Mouse (Mus musculus) kidney, embryonic 15.5 days (tissue): ENCODE results near the gene Fam47c. TPM values are rescaled to one million over a fixed set of nuclear protein-coding genes. Genes with fewer than 3 reads are reported as not detected.

Experiments used
- ATAC-seq: fragments of 200-750 bp; cut with Nextera tagmentation; replicated peaks from 2 replicates; pipeline ENCODE4 v1.8.0; 2017; ENCODE audit warnings: moderate TSS enrichment; ENCODE audit not compliant: low FRiP score
- H3K27ac ChIP-seq: fragments of 300-500 bp; sonication (generic); 2 replicates; pipeline ENCODE4 v1.5.1; 2015; ENCODE audit warnings: mild to moderate bottlenecking, inconsistent platforms
- H3K27me3 ChIP-seq: fragments of 300-500 bp; sonication (generic); 2 replicates; pipeline ENCODE4 v1.6.1; 2015; ENCODE audit warnings: inconsistent platforms
- H3K36me3 ChIP-seq: fragments of 300-500 bp; sonication (generic); 2 replicates; pipeline ENCODE4 v1.6.1; 2015; ENCODE audit warnings: inconsistent platforms
- H3K4me1 ChIP-seq: fragments of 300-500 bp; sonication (generic); 2 replicates; pipeline ENCODE4 v1.6.1; 2015; ENCODE audit warnings: inconsistent platforms
- H3K4me2 ChIP-seq: fragments of 300-500 bp; sonication (generic); 2 replicates; pipeline ENCODE4 v1.6.1; 2015; ENCODE audit warnings: moderate library complexity, mild to moderate bottlenecking, inconsistent platforms
- H3K4me3 ChIP-seq: fragments of 300-500 bp; sonication (generic); replicated peaks from 2 replicates; pipeline ENCODE4 v1.5.1; 2015; ENCODE audit warnings: mild to moderate bottlenecking, inconsistent platforms
- H3K9ac ChIP-seq: fragments of 300-500 bp; sonication (generic); 2 replicates; pipeline ENCODE4 v1.6.1; 2015; ENCODE audit warnings: mild to moderate bottlenecking, inconsistent platforms
- H3K9me3 ChIP-seq: fragments of 300-500 bp; sonication (generic); replicated peaks from 2 replicates; pipeline ENCODE4 v1.6.1; 2016; ENCODE audit warnings: inconsistent platforms
- WGBS: fragments of 180-500 bp; shearing (Covaris S2); methylation state at CpG from one replicate; pipeline ENCODE4 v1.1.7; 2015; ENCODE audit warnings: mixed read lengths; 5-methylcytosine and 5-hydroxymethylcytosine counted together
- polyA plus RNA-seq: library from polyadenylated mRNA; unstranded; fragments of >200 nt; fragmentation: Nextera tagmentation; extraction: Ambion mirVana; gene quantifications from 2 replicates; pipeline ENCODE4 v1.2.1, GENCODE M21; 2015

Fam47c gene
- polyA plus RNA-seq: not detected in 2 replicates

- no peak for ATAC-seq
- Histone ChIP-seq H3K36me3 (no peaks in the 10 kb centered on the region), H3K4me1 (no peaks in the 10 kb centered on the region), H3K9me3 (no peaks in the 10 kb centered on the region), H3K9ac (no peak within 1 kb of the TSS), H3K27ac (no peak within 1 kb of the TSS), H3K27me3 (no peaks in the 10 kb centered on the region), H3K4me3 (no peak within 1 kb of the TSS), H3K4me2 (no peak within 1 kb of the TSS)
- 83% methylated on average over 3 of the region's 3 CpGs for WGBS
Observed at GRCm38 (mm10) chrX:78737463-78737862, at the start of gene Fam47c. Gene Fam47c, plus strand, starts transcription at chrX:78737763.

- no peaks in the 10 kb centered on the region for H3K27me3 ChIP-seq
- H3K9ac ChIP-seq: no peak overlapping the region
- no peak overlapping the region for H3K4me3 ChIP-seq
- 66% methylated on average over 2 of the region's 2 CpGs for WGBS
- H3K4me1 ChIP-seq: no peaks in the 10 kb centered on the region
- H3K4me2 ChIP-seq: no peak overlapping the region
- no peak for ATAC-seq
- H3K27ac ChIP-seq: no peak overlapping the region
- H3K36me3 ChIP-seq: no peaks in the 10 kb centered on the region
- H3K9me3 ChIP-seq: no peaks in the 10 kb centered on the region
Observed at GRCm38 (mm10) chrX:78769408-78769807, 31.8 kb downstream of the Fam47c start.

GRCm38 (mm10) chrX:78777078-78777477, 39.5 kb downstream of the Fam47c start:
- no peak overlapping the region for H3K27ac ChIP-seq
- H3K27me3 ChIP-seq: no peaks in the 10 kb centered on the region
- no peak overlapping the region for H3K4me2 ChIP-seq
- no peaks in the 10 kb centered on the region for H3K4me1 ChIP-seq
- H3K9me3 ChIP-seq: no peaks in the 10 kb centered on the region
- 72% methylated on average over 2 of the region's 2 CpGs for WGBS
- H3K9ac ChIP-seq: no peak overlapping the region
- H3K36me3 ChIP-seq: no peaks in the 10 kb centered on the region
- ATAC-seq: no peak
- no peak overlapping the region for H3K4me3 ChIP-seq

Other genes starting within 250 kb of the Fam47c start
- gene Prrg1, start 153.9 kb upstream of the Fam47c start, polyA plus RNA-seq: 9.5 and 9.6 TPM in 2 replicates